Mouse (Mus musculus) testis, adult 2 months (tissue): ENCODE data around the gene Napsa.
A peak's percentile ranks its signal among the peaks of the same experiment; 100 is the strongest.

Experiments
- CTCF ChIP-seq: fragments of 200-500 bp; IDR thresholded peaks from 2 replicates; pipeline ENCODE4 v1.5.1; 2012; ENCODE audit warnings: low read depth, mild to moderate bottlenecking, inconsistent platforms, low read length, moderate library complexity; ENCODE audit not compliant: control insufficient read depth, insufficient read depth, insufficient replicate concordance
- POLR2A ChIP-seq: fragments of 200-500 bp; IDR thresholded peaks from 2 replicates; pipeline ENCODE4 v1.6.1; 2012; ENCODE audit warnings: low read depth, mild to moderate bottlenecking, inconsistent platforms, low read length, moderate library complexity; ENCODE audit not compliant: control insufficient read depth

DNA sequence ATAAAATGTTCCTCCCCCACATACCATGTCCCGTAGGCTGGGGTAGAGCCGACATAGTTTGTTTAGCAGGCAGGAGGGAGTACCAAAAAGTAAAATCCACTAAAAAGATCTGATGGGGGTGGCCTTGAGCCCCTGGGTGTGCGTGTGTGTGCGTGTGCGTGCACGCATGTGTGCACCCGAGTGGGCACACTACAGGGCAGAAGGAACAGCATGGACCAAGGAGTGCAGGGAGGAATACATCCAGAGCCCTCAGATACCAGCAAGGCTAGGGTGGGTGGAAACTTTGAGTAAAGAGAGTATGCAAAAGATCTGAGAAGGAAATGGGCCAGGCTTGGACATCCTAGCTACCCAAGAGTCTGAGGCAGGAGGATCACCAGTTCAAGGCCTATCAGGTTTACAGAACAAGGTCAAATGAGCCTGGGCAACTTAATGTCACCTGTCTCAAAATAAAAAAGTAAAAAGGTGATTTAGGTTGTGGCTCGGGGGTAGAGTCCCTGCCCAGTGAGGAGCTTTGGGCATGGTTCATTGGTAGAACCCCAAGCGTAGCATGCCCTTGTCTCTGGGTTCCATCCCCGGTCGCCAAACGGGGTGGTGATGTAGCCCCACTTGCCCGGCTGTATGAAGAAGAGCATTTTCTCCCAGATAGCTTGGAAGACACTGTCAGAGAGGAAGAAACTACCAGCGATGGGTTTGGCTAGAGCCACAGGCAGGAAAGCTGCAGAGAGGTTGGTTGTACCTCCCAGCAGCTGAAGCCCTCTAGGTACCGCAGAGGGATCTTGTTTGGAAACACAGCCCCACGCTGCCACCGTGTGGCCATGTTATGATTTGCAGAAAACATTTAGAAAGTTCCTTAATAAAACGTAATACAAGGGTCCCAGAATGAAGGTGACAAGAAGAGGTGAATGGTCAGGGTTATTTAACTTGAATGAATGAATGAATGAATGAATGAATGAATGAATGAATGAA is 11.5 kb upstream of the Napsa start:
- TF ChIP-seq POLR2A (no peak), CTCF (peak; percentile 79; the same call in 1 of the 2 replicates)
